Mouse (Mus musculus) lung, embryonic 14.5 days (tissue): ENCODE results near the gene Miga1. TPM values are rescaled to one million over a fixed set of nuclear protein-coding genes. Genes with fewer than 3 reads are reported as not detected.

Source experiments
- ATAC-seq: fragments of 200-750 bp; cut with Nextera tagmentation; 2 replicates; pipeline ENCODE4 v1.8.0; 2017; ENCODE audit warnings: mild to moderate bottlenecking, moderate TSS enrichment, moderate library complexity; ENCODE audit not compliant: insufficient read depth
- DNase-seq: peaks from one replicate; pipeline ENCODE4 v3.0.0-alpha.2; 2015
- H3K27ac ChIP-seq: fragments of 300-500 bp; sonication (generic); 2 replicates; pipeline ENCODE4 v1.5.1; 2014; ENCODE audit warnings: low read depth, mild to moderate bottlenecking, moderate library complexity
- H3K27me3 ChIP-seq: fragments of 300-500 bp; sonication (generic); 2 replicates; pipeline ENCODE4 v1.6.1; 2014; ENCODE audit warnings: low read length, control low read depth; ENCODE audit not compliant: insufficient read depth
- H3K36me3 ChIP-seq: fragments of 300-500 bp; sonication (generic); 2 replicates; pipeline ENCODE4 v1.6.1; 2014; ENCODE audit warnings: control low read depth; ENCODE audit not compliant: insufficient read depth
- H3K4me1 ChIP-seq: fragments of 300-500 bp; sonication (generic); 2 replicates; pipeline ENCODE4 v1.6.1; 2014; ENCODE audit warnings: antibody characterized with exemption, control low read depth; ENCODE audit not compliant: insufficient read depth
- H3K4me2 ChIP-seq: fragments of 300-500 bp; sonication (generic); 2 replicates; pipeline ENCODE4 v1.6.1; 2014; ENCODE audit warnings: mild to moderate bottlenecking
- H3K4me3 ChIP-seq: fragments of 300-500 bp; sonication (generic); 2 replicates; pipeline ENCODE4 v1.5.1; 2014; ENCODE audit warnings: low read depth, low read length
- H3K9ac ChIP-seq: fragments of 300-500 bp; sonication (generic); 2 replicates; pipeline ENCODE4 v1.6.1; 2014
- H3K9me3 ChIP-seq: fragments of 300-500 bp; sonication (generic); 2 replicates; pipeline ENCODE4 v1.6.1; 2016; ENCODE audit warnings: low read depth, low read length, control low read depth
- CTCF ChIP-seq: IDR thresholded peaks from 2 replicates; pipeline ENCODE4 v1.5.1; 2016; ENCODE audit warnings: antibody characterized with exemption, low read depth
- WGBS: fragments of 180-500 bp; shearing (Covaris S2); extraction: QIAGEN DNeasy Blood & Tissue Kit; methylation state at CpG from one replicate; pipeline ENCODE4 v1.1.7; 2014; 5-methylcytosine and 5-hydroxymethylcytosine counted together
- polyA plus RNA-seq: library from polyadenylated mRNA; unstranded; fragments of >200 nt; fragmentation: Nextera tagmentation; extraction: Ambion mirVana; gene quantifications from 2 replicates; pipeline ENCODE4 v1.2.1, GENCODE M21; 2014

Miga1 gene
- polyA plus RNA-seq, 1 experiment from 2014 or later = 20.3 TPM

GRCm38 (mm10) chr3:152353434-152354177 lies 13.4 kb upstream of the Miga1 start:
- 77% methylated on average over 10 of the region's 10 CpGs for WGBS
- H3K4me1 ChIP-seq = 0 out of 2 replicates have a peak, but pooled peaks cover 3% of the 10 kb centered on the region

GRCm38 (mm10) chr3:152352289-152352688 lies 12.1 kb upstream of the Miga1 start:
- H3K36me3 ChIP-seq = no peaks in the 10 kb centered on the region
- DNase-seq (no peak), ATAC-seq (no peak)
- no peak overlapping the region for H3K4me2 ChIP-seq
- peaks cover 5% of the 10 kb centered on the region; the same call in 1 of the 2 replicates for H3K4me1 ChIP-seq
- H3K27me3 ChIP-seq = no peaks in the 10 kb centered on the region
- H3K9me3 ChIP-seq = no peaks in the 10 kb centered on the region
- no peak for TF ChIP-seq CTCF
- H3K9ac ChIP-seq = no peak overlapping the region
- 63% methylated on average over 4 of the region's 4 CpGs for whole genome bisulfite sequencing
- H3K4me3 ChIP-seq = no peak overlapping the region
- no peak overlapping the region for H3K27ac ChIP-seq

More at GRCm38 (mm10) chr3:152353434-152354177, 13.4 kb upstream of the Miga1 start:
- TF ChIP-seq CTCF = no peak
- Histone ChIP-seq H3K9ac (no peak overlapping the region), H3K4me3 (no peak overlapping the region), H3K4me2 (no peak overlapping the region), H3K9me3 (no peaks in the 10 kb centered on the region), H3K27ac (no peak overlapping the region), H3K36me3 (peaks cover 3% of the 10 kb centered on the region; the same call in 1 of the 2 replicates), H3K27me3 (no peaks in the 10 kb centered on the region)
- no peak for DNase-seq
- ATAC-seq = no peak

GRCm38 (mm10) chr3:152350966-152351365 lies 10.8 kb upstream of the Miga1 start:
- H3K4me2 ChIP-seq = no peak overlapping the region
- H3K36me3 ChIP-seq = no peaks in the 10 kb centered on the region
- H3K27ac ChIP-seq = no peak overlapping the region
- DNase-seq = no peak
- no peak for ATAC-seq
- 65% methylated on average over 5 of the region's 5 CpGs for WGBS
- no peak for TF ChIP-seq CTCF
- no peak overlapping the region for H3K9ac ChIP-seq
- H3K27me3 ChIP-seq = no peaks in the 10 kb centered on the region
- H3K4me3 ChIP-seq = no peak overlapping the region
- H3K4me1 ChIP-seq = peaks cover 7% of the 10 kb centered on the region; the same call in 1 of the 2 replicates
- no peaks in the 10 kb centered on the region for H3K9me3 ChIP-seq

- TF ChIP-seq CTCF = no peak
- DNase-seq (no peak), ATAC-seq (no peak)
- Histone ChIP-seq H3K4me1 (peaks cover 4% of the 10 kb centered on the region; the same call in 1 of the 2 replicates), H3K36me3 (no peaks in the 10 kb centered on the region), H3K27me3 (no peaks in the 10 kb centered on the region), H3K27ac (no peak overlapping the region), H3K9me3 (no peaks in the 10 kb centered on the region), H3K4me3 (no peak overlapping the region), H3K4me2 (no peak overlapping the region), H3K9ac (no peak overlapping the region)
- 66% methylated on average over 3 of the region's 3 CpGs for WGBS
Measured at GRCm38 (mm10) chr3:152350431-152350830, 10.2 kb upstream of the Miga1 start.

GRCm38 (mm10) chr3:152348011-152348830 lies 8.0 kb upstream of the Miga1 start:
- no peaks in the 10 kb centered on the region for H3K36me3 ChIP-seq
- H3K27ac ChIP-seq = no peak overlapping the region
- no peaks in the 10 kb centered on the region for H3K27me3 ChIP-seq
- DNase-seq (no peak), ATAC-seq (no peak)
- no peak overlapping the region for H3K4me2 ChIP-seq
- WGBS = 86% methylated on average over 10 of the region's 10 CpGs
- H3K4me3 ChIP-seq = no peak overlapping the region
- no peak overlapping the region for H3K9ac ChIP-seq
- no peaks in the 10 kb centered on the region for H3K9me3 ChIP-seq
- peaks cover 4% of the 10 kb centered on the region; the same call in 1 of the 2 replicates for H3K4me1 ChIP-seq
- TF ChIP-seq CTCF = no peak

- H3K36me3 ChIP-seq = no peaks in the 10 kb centered on the region
- DNase-seq (no peak), ATAC-seq (no peak)
- peak overlapping the region; percentile 75 for H3K4me2 ChIP-seq
- peak overlapping the region; percentile 76; the same call in 1 of the 2 replicates for H3K27ac ChIP-seq
- H3K4me3 ChIP-seq = peak overlapping the region; percentile 73
- H3K9me3 ChIP-seq = no peaks in the 10 kb centered on the region
- peaks cover 4% of the 10 kb centered on the region; the same call in 1 of the 2 replicates for H3K4me1 ChIP-seq
- 32% methylated on average over 3 of the region's 3 CpGs for WGBS
- H3K27me3 ChIP-seq = no peaks in the 10 kb centered on the region
- H3K9ac ChIP-seq = peak overlapping the region; percentile 86
- no peak for TF ChIP-seq CTCF
Measured at GRCm38 (mm10) chr3:152347227-152347626, 7.0 kb upstream of the Miga1 start.
